Mouse (Mus musculus): Measurements from ENCODE around the gene Anks6. TPM values are rescaled to one million over a fixed set of nuclear protein-coding genes. Genes with fewer than 3 reads are reported as not detected.

Gene Anks6
- polyA plus RNA-seq, 1 experiment, result 0.71 TPM

GRCm38 (mm10) chr4:47092387-47093021, 35.3 kb upstream of the Anks6 start:
- peaks cover 14% of the 10 kb centered on the region for H3K27me3 ChIP-seq (ENCODE audit: control insufficient read depth, insufficient read depth, insufficient read length)
- H3K4me3 ChIP-seq, result no peak overlapping the region

GRCm38 (mm10) chr4:47091493-47092386, 34.5 kb upstream of the Anks6 start, which contains the start of gene Galnt12:
Galnt12 (plus strand) TSS chr4:47091909.
- Histone ChIP-seq H3K27me3 (ENCODE audit: control insufficient read depth, insufficient read depth, insufficient read length) (peaks cover 14% of the 10 kb centered on the region), H3K4me3 (no peak within 1 kb of the TSS), H3K4me2 (ENCODE audit: low read depth) (no peak within 1 kb of the TSS), H3K79me2 (ENCODE audit: control insufficient read depth, insufficient read depth) (no peaks in the 10 kb centered on the region), H3K36me3 (ENCODE audit: control insufficient read depth, insufficient read depth) (no peaks in the 10 kb centered on the region), H3ac (ENCODE audit: control insufficient read depth, insufficient read length) (no peak within 1 kb of the TSS)
- no peak for TF ChIP-seq USF1 (IDR thresholded peaks at IDR 0.05; ENCODE audit: low read depth)
- no peak for TF ChIP-seq SRF (IDR thresholded peaks at IDR 0.05; ENCODE audit: control insufficient read depth, insufficient read length, low read depth)
- no peak for TF ChIP-seq POLR2A (IDR thresholded peaks at IDR 0.05; ENCODE audit: insufficient read length, low read depth)
- TF ChIP-seq POLR2AphosphoS2 (IDR thresholded peaks at IDR 0.05; ENCODE audit: insufficient read length, low read depth), result no peak
- no peak for TF ChIP-seq MYOD1 (IDR thresholded peaks at IDR 0.05; ENCODE audit: control insufficient read depth in 1 of 3, insufficient read length in 2 of 3, low read depth in 2 of 3)
- no peak for TF ChIP-seq REST (IDR thresholded peaks at IDR 0.05; ENCODE audit: insufficient read depth, insufficient read length)
- no peak for TF ChIP-seq MAX (IDR thresholded peaks at IDR 0.05; ENCODE audit: low read depth)
- TF ChIP-seq E2F4 (IDR thresholded peaks at IDR 0.05; ENCODE audit: insufficient read depth), result no peak
- TF ChIP-seq MYOG (IDR thresholded peaks at IDR 0.05; ENCODE audit: control insufficient read depth in 1 of 3, insufficient read depth in 1 of 3, insufficient read length in 2 of 3, low read depth in 2 of 3), result no peak
- no peak for TF ChIP-seq TCF3 (IDR thresholded peaks at IDR 0.05; ENCODE audit: insufficient read length, low read depth)
- no peak for TF ChIP-seq TCF12 (IDR thresholded peaks at IDR 0.05; ENCODE audit: insufficient read depth, poor library complexity, severe bottlenecking)
- TF ChIP-seq CEBPB (IDR thresholded peaks at IDR 0.05; ENCODE audit: insufficient read depth, poor library complexity, severe bottlenecking), result no peak

More at GRCm38 (mm10) chr4:47092387-47093021, 35.3 kb upstream of the Anks6 start:
- no peak overlapping the region for H3ac ChIP-seq (ENCODE audit: control insufficient read depth, insufficient read length)
- no peaks in the 10 kb centered on the region for H3K36me3 ChIP-seq (ENCODE audit: control insufficient read depth, insufficient read depth)
- TF ChIP-seq TCF3 (IDR thresholded peaks at IDR 0.05; ENCODE audit: insufficient read length, low read depth) (no peak), MYOG (IDR thresholded peaks at IDR 0.05; ENCODE audit: control insufficient read depth in 1 of 3, insufficient read depth in 1 of 3, insufficient read length in 2 of 3, low read depth in 2 of 3) (no peak), CEBPB (IDR thresholded peaks at IDR 0.05; ENCODE audit: insufficient read depth, poor library complexity, severe bottlenecking) (no peak), USF1 (IDR thresholded peaks at IDR 0.05; ENCODE audit: low read depth) (no peak), TCF12 (IDR thresholded peaks at IDR 0.05; ENCODE audit: insufficient read depth, poor library complexity, severe bottlenecking) (no peak), MYOD1 (IDR thresholded peaks at IDR 0.05; ENCODE audit: control insufficient read depth in 1 of 3, insufficient read length in 2 of 3, low read depth in 2 of 3) (no peak)
- no peak overlapping the region for H3K4me2 ChIP-seq (ENCODE audit: low read depth)
- H3K79me2 ChIP-seq (ENCODE audit: control insufficient read depth, insufficient read depth), result no peaks in the 10 kb centered on the region

GRCm38 (mm10) chr4:47088671-47089070, 31.4 kb upstream of the Anks6 start:
- H3ac ChIP-seq (ENCODE audit: control insufficient read depth, insufficient read length), result no peak overlapping the region
- peaks cover 14% of the 10 kb centered on the region for H3K27me3 ChIP-seq (ENCODE audit: control insufficient read depth, insufficient read depth, insufficient read length)
- TF ChIP-seq TCF3 (IDR thresholded peaks at IDR 0.05; ENCODE audit: insufficient read length, low read depth) (no peak), SRF (IDR thresholded peaks at IDR 0.05; ENCODE audit: control insufficient read depth, insufficient read length, low read depth) (no peak), MAX (IDR thresholded peaks at IDR 0.05; ENCODE audit: low read depth) (no peak), CEBPB (IDR thresholded peaks at IDR 0.05; ENCODE audit: insufficient read depth, poor library complexity, severe bottlenecking) (no peak), TCF12 (IDR thresholded peaks at IDR 0.05; ENCODE audit: insufficient read depth, poor library complexity, severe bottlenecking) (no peak)
- no peak overlapping the region for H3K4me2 ChIP-seq (ENCODE audit: low read depth)
- no peak overlapping the region for H3K4me3 ChIP-seq
- H3K36me3 ChIP-seq (ENCODE audit: control insufficient read depth, insufficient read depth), result no peaks in the 10 kb centered on the region
- H3K79me2 ChIP-seq (ENCODE audit: control insufficient read depth, insufficient read depth), result no peaks in the 10 kb centered on the region

- H3K4me3 ChIP-seq, result no peak overlapping the region
- H3K79me2 ChIP-seq (ENCODE audit: control insufficient read depth, insufficient read depth), result no peaks in the 10 kb centered on the region
- no peak overlapping the region for H3ac ChIP-seq (ENCODE audit: control insufficient read depth, insufficient read length)
- no peak overlapping the region for H3K4me2 ChIP-seq (ENCODE audit: low read depth)
- no peaks in the 10 kb centered on the region for H3K36me3 ChIP-seq (ENCODE audit: control insufficient read depth, insufficient read depth)
- H3K27me3 ChIP-seq (ENCODE audit: control insufficient read depth, insufficient read depth, insufficient read length), result no peaks in the 10 kb centered on the region
- no peak for TF ChIP-seq REST (IDR thresholded peaks at IDR 0.05; ENCODE audit: insufficient read depth, insufficient read length)
- no peak for TF ChIP-seq POLR2A (IDR thresholded peaks at IDR 0.05; ENCODE audit: insufficient read length, low read depth)
- no peak for TF ChIP-seq TCF3 (IDR thresholded peaks at IDR 0.05; ENCODE audit: insufficient read length, low read depth)
- TF ChIP-seq MYOG (IDR thresholded peaks at IDR 0.05; ENCODE audit: control insufficient read depth in 1 of 3, insufficient read depth in 1 of 3, insufficient read length in 2 of 3, low read depth in 2 of 3), result no peak
- TF ChIP-seq MAX (IDR thresholded peaks at IDR 0.05; ENCODE audit: low read depth), result no peak
- no peak for TF ChIP-seq POLR2AphosphoS2 (IDR thresholded peaks at IDR 0.05; ENCODE audit: insufficient read length, low read depth)
- TF ChIP-seq CEBPB (IDR thresholded peaks at IDR 0.05; ENCODE audit: insufficient read depth, poor library complexity, severe bottlenecking), result no peak
Observed at GRCm38 (mm10) chr4:47083824-47084223, 26.6 kb upstream of the Anks6 start.

GRCm38 (mm10) chr4:47080647-47081010, 23.4 kb upstream of the Anks6 start:
- no peak for TF ChIP-seq REST (IDR thresholded peaks at IDR 0.05; ENCODE audit: insufficient read depth, insufficient read length)
- no peak for TF ChIP-seq MYOG (IDR thresholded peaks at IDR 0.05; ENCODE audit: control insufficient read depth in 1 of 3, insufficient read depth in 1 of 3, insufficient read length in 2 of 3, low read depth in 2 of 3)
- TF ChIP-seq E2F4 (IDR thresholded peaks at IDR 0.05; ENCODE audit: insufficient read depth), result no peak
- no peak for TF ChIP-seq TCF3 (IDR thresholded peaks at IDR 0.05; ENCODE audit: insufficient read length, low read depth)
- no peak for TF ChIP-seq CEBPB (IDR thresholded peaks at IDR 0.05; ENCODE audit: insufficient read depth, poor library complexity, severe bottlenecking)
- no peak for TF ChIP-seq MYOD1 (IDR thresholded peaks at IDR 0.05; ENCODE audit: control insufficient read depth in 1 of 3, insufficient read length in 2 of 3, low read depth in 2 of 3)
- TF ChIP-seq SRF (IDR thresholded peaks at IDR 0.05; ENCODE audit: control insufficient read depth, insufficient read length, low read depth), result no peak
- TF ChIP-seq MAX (IDR thresholded peaks at IDR 0.05; ENCODE audit: low read depth), result no peak
- TF ChIP-seq POLR2A (IDR thresholded peaks at IDR 0.05; ENCODE audit: insufficient read length, low read depth), result no peak
- no peak for TF ChIP-seq POLR2AphosphoS2 (IDR thresholded peaks at IDR 0.05; ENCODE audit: insufficient read length, low read depth)
- TF ChIP-seq TCF12 (IDR thresholded peaks at IDR 0.05; ENCODE audit: insufficient read depth, poor library complexity, severe bottlenecking), result no peak
- TF ChIP-seq USF1 (IDR thresholded peaks at IDR 0.05; ENCODE audit: low read depth), result no peak
- H3K27me3 ChIP-seq (ENCODE audit: control insufficient read depth, insufficient read depth, insufficient read length), result no peaks in the 10 kb centered on the region

More at GRCm38 (mm10) chr4:47080647-47081010, 23.4 kb upstream of the Anks6 start:
- no peak overlapping the region for H3ac ChIP-seq (ENCODE audit: control insufficient read depth, insufficient read length)
- no peak overlapping the region for H3K4me3 ChIP-seq
- H3K4me2 ChIP-seq (ENCODE audit: low read depth), result no peak overlapping the region
- no peaks in the 10 kb centered on the region for H3K36me3 ChIP-seq (ENCODE audit: control insufficient read depth, insufficient read depth)
- H3K79me2 ChIP-seq (ENCODE audit: control insufficient read depth, insufficient read depth), result no peaks in the 10 kb centered on the region

Data from myocyte (in vitro differentiated cells).